Mouse (Mus musculus) ovary, adult 18-20 months (tissue): ENCODE results near the gene Pip4p1.
A peak's percentile ranks its signal among the peaks of the same experiment; 100 is the strongest.
"Not testable (repeated sequence)": the region's sequence is repeated elsewhere in the genome, so short reads cannot be mapped to it uniquely, and the experiment has no call there.

ENCODE experiments used
- DNase-seq: peaks from one replicate; pipeline ENCODE4 v3.0.0; 2022; ENCODE audit warnings: low spot score, mixed read lengths

Pip4p1 gene

GRCm38 (mm10) chr14:50938940-50939339, 8.3 kb upstream of the Pip4p1 start:
- DNase-seq, result no peak

DNA sequence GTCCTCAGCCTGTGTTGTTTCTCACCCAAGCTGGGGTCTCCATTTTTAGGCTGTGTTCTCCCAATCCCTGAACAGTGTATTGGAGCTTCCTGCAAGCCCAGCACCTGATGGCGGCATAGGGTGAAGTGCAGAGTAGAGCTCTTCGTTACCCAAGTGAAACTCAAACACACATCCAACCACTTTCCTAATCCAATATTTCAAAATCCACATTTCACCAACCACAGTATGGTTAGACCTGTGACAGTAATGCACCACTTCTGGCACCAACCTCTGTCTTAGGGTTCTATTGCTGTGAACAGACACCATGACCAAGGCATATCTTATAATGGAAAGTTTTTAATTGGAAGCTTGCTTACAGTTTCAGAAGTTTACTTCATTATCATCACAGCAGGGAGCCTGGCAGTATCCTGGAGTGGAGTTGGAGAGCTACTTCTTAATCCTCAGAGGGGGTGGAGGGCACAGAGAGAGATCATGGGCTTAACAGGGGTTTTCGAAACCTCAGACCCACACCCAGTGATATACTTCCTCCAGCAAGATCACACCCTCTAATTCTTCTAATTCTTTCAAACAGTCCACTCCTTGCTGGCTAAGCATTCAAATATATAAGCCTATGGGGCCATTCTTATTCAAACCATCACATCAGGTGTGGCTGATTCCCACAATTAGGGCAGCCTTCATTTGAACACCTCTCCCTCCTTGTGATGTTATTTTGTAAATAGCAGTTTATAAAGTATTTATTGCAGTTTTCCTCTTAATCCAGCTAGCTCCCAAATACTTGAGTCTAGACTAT, 7.7 kb upstream of the Pip4p1 start:
- DNase-seq, result no peak

- DNase-seq, result no peak
Measured at GRCm38 (mm10) chr14:50936649-50937048, 6.0 kb upstream of the Pip4p1 start.

DNA sequence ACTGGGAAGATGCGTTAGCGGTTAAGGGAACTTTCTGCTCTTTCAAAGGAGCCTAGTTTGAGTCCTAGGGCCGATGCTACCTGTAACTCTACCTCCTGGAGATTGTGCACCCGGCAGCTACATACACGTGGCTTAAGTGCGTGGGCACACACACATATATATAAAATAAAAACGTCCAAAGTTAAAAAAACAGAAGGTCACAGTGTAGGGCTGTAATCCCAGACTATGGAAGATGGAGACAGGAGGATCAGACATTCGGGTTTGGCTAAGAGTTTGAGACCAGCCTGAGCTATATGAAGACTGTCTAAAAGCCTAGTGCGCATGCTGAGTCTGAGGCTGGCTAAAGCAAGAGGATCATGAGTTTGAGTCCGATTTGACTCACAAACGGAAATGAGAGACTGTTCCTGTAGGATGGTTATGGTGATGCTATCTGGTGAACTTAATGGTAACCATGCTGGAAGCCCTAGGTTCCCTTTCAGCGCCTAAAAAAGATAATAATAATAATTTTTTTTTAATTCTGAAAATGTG, 901 bp upstream of the Pip4p1 start:
- DNase-seq, result no peak

- DNase-seq, result no peak
Measured at GRCm38 (mm10) chr14:50930377-50930753, 291 bp downstream of the Pip4p1 start.

- DNase-seq, result no peak
Measured at GRCm38 (mm10) chr14:50929951-50930350, 705 bp downstream of the Pip4p1 start.

DNA sequence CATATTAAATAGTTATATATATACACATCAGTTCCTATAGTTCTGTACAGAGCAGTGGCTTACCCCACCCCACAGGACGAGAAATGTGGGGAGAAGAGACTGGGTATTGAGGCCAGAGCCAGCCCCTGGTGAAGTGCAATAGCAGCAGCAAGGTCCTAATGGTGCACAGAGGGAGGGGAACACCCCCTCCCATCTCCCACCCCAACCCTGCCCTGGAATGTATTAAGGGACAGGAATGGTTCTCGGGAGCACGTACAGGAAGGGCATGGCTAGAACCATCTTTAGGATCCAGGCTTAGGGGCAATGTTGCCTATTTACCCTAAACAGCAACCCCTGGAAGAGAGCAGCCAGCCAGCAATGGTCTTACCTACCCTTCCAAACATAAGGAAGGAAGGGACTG, 3.3 kb downstream of the Pip4p1 start:
- DNase-seq, result no peak

GRCm38 (mm10) chr14:50925111-50925920, 5.3 kb downstream of the Pip4p1 start:
- no peak for DNase-seq

GRCm38 (mm10) chr14:50924281-50925064, 6.2 kb downstream of the Pip4p1 start, which contains the start of the genes Osgep and Apex1:
Gene Osgep, minus strand, starts transcription at chr14:50924893.
Gene Apex1, plus strand, starts transcription at chr14:50924968.
- peak; percentile 92 for DNase-seq

GRCm38 (mm10) chr14:50923437-50923836, 7.2 kb downstream of the Pip4p1 start:
- not testable (repeated sequence) for DNase-seq

- DNase-seq, result no peak
Measured at GRCm38 (mm10) chr14:50911356-50911755, 19.3 kb downstream of the Pip4p1 start.

- DNase-seq, result no peak
Measured at GRCm38 (mm10) chr14:50908126-50908525, 22.5 kb downstream of the Pip4p1 start.

- DNase-seq, result not testable (repeated sequence)
Measured at GRCm38 (mm10) chr14:50905327-50905726, 25.3 kb downstream of the Pip4p1 start.

- DNase-seq, result no peak
Measured at GRCm38 (mm10) chr14:50904828-50905129, 25.9 kb downstream of the Pip4p1 start.

GRCm38 (mm10) chr14:50903973-50904827, 26.5 kb downstream of the Pip4p1 start:
- no peak for DNase-seq

DNA sequence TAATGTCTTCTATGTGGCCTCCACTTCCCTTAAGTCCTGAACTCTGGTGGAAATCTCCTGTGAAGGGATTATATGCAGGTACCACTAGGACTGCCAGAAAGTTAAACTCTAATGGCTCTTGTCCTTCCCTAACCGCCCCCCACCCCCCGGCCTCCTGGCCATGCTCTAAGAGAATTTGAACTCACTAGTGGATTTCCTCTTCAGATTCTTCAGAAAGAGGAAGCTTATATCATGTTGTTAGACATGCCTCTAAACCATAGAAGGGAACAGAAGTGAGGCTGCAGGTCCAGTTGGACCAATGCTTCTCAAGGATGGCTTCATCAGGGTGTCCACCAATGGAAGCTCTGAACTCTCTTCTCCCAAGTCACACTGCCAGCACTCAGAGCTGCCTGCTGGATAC, 32.7 kb downstream of the Pip4p1 start:
- DNase-seq, result not testable (repeated sequence)

DNA sequence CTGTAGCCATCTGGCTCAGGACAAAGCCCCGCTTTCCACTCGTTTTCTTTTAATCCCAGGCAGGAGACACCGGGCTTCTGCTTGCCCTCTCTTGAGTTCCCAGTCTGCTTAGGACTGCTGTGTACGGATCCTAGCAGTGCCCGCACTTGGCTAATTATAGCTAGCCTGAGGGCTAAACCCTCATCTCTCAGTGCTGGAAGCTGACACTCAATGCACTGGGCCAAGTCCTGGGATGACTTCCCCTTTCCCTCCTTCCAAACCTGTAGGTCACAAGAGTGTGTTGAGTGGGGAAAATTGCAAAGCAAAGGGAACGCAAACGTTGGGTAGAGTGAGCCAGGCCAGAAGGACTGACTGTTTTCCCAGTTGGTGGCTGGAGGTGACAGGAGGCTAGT, 33.3 kb downstream of the Pip4p1 start, which contains the start of gene Klhl33:
Gene Klhl33, minus strand, starts transcription at position 134 of the 392 bp plus-strand sequence.
- no peak for DNase-seq

DNA sequence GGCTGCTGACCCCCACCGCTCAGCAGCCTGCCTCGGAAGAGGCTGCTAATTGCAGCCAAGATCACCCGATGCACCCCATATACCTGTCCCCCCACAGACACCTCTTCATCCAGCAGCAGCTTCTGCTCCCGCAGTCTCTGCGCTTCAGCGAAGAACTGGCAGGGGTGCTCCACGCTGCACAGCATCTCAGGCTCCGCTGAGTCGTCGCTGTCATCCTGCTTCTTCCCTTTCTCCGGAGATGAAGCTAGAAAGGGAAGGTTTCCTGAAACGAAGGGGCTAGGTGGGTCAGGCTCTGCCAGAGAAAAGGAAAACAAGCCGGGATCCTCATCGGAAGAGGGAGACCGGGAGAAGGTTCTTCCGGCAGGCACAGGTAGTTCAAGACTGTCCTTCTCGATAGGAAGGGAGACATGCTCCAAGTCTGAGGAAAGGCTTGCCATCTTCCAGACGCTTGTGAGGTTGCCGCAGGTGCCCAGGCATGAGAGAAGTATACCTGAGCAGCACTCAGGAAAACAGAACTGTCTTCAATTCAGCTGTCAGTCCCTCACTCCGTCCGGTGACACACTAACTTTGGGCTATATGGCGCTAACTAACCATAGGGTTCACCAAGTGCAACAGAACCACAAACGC, 33.8 kb downstream of the Pip4p1 start:
- no peak for DNase-seq

DNA sequence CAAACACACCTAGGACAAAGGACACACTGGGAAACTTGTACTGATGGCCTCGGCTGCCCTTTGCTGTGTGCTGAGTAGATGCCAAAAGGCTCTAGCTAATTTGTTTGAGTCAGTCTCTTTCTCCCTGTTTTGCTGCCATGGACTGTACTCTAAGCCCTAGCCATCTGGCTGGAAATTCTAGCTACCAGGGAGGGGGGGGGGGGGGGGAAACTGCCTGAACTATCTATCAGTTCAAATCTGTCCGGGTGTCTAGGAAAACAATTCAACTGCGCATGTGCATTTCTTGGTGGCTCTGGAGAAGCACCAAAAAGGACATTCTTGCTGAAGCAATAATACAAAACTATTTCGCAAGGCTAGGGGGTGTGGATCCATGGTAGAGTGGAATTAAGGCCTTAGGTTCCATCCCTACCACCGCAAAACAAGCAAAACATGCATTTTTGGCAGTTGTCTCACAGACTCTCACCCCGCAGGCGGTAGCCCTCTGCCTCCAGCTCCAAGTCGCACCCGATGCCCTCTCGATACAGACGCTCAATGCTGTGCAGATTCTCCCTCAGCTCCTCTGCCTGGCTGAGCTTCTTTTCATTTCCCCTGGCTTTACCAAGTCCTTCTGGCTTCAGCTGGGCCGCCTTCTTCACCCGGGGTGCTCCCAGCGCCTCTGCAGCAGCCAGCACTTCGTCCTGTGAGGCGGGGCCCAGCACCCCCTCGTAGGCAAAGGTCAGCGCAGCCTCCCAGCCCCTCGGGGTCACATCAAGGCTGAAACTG, 34.5 kb downstream of the Pip4p1 start:
- DNase-seq, result peak; percentile 50

GRCm38 (mm10) chr14:50895407-50895806, 35.2 kb downstream of the Pip4p1 start:
- no peak for DNase-seq
